ENCODE assay signal across 29 mouse cellular contexts in the genomic region with DNA sequence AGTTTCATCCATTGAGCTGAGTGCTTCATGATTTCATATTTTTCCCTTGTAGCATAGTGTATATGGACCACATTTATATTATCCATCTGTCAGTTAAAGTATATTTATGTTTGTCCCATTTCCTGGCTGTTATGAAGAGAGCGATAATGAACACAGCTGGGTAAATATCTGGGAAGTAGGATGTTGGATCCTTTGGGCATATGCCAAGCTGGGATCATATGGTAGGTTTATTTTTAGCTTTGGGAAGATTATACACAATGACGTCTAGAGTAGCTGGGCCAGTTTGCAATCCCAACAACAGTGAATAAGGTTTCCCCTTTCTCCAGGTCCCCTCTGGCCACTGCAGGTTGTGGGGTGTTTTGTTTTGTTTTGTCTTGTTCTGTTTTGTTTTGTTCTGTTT.
DNase-seq lines count a peak whose midpoint lies in the region; ATAC-seq and TF ChIP-seq lines count a peak whose summit lies in the region.
"Had no signal": no experiment of that assay in that cellular context is flagged by ENCODE, and none has a peak within 500 bp of the region (broad histone marks: within the 10 kb centered on the region; RNA-seq: fewer than 3 reads in every experiment).

No protein-coding gene starts in this region.

- 10% methylated on average over 2 of the region's 2 CpGs for WGBS in heart, embryonic 16.5 days
- WGBS in kidney, postnatal 0 days = 37% methylated on average over 2 of the region's 2 CpGs

- no peaks in the 10 kb centered on the region for H3K9me3 ChIP-seq in heart, embryonic 16.5 days (replicated peaks; ENCODE audit: control insufficient read depth, low read length)
- no peaks in the 10 kb centered on the region for H3K9me3 ChIP-seq in kidney, postnatal 0 days (replicated peaks; ENCODE audit: low read length)
- H3K9me3 ChIP-seq: limb, embryonic 10.5 days; limb, embryonic 15.5 days; liver, embryonic 13.5 days; midbrain, embryonic 13.5 days; neural tube, embryonic 15.5 days had no signal

- H3K4me3 ChIP-seq in heart, embryonic 16.5 days (ENCODE audit: low read length) = no peak overlapping the region
- H3K4me3 ChIP-seq in kidney, postnatal 0 days (replicated peaks; ENCODE audit: low read depth, low read length) = no peak overlapping the region
- H3K4me3 ChIP-seq: gastrocnemius, adult 2 months; limb, embryonic 10.5 days; limb, embryonic 15.5 days; liver, embryonic 13.5 days; midbrain, embryonic 13.5 days; neural tube, embryonic 15.5 days had no signal

- no peaks in the 10 kb centered on the region for H3K27me3 ChIP-seq in heart, embryonic 16.5 days (ENCODE audit: control insufficient read depth, insufficient read depth, low read length)
- H3K27me3 ChIP-seq in kidney, postnatal 0 days (ENCODE audit: insufficient read depth, low read length) = no peaks in the 10 kb centered on the region
- H3K27me3 ChIP-seq: limb, embryonic 15.5 days; liver, embryonic 13.5 days; midbrain, embryonic 13.5 days; neural tube, embryonic 15.5 days had no signal

- no peak for DNase-seq in heart, adult 18-20 months
- peak; percentile 50 for DNase-seq in kidney, postnatal 0 days (ENCODE audit: low spot score)
- no peak for DNase-seq in kidney, postnatal 36 days
- DNase-seq in retina, adult 2 months (ENCODE audit: low read depth, low spot score) = peak; percentile 18
- no peak for DNase-seq in retina, postnatal 1 day
- DNase-seq in gastrocnemius, postnatal 4 days (ENCODE audit: low spot score in 2 of 2) = no peak
- DNase-seq: adrenal gland, adult 2 months; adrenal gland, postnatal 36 days; B cell, adult 2 months; cerebellum, adult 8-10 months; cerebellum, postnatal 25 days; gastrocnemius, adult 2 months; gastrocnemius, postnatal 36 days; kidney, adult 18-20 months; kidney, postnatal 10 days; layer of hippocampus, adult 9-11 months; liver, embryonic 13.5 days; right cerebral cortex, adult 18-20 months; spleen, adult 18-20 months; thymus, postnatal 14 days had no signal

- no peaks in the 10 kb centered on the region; the same call in 1 of the 2 replicates for H3K4me1 ChIP-seq in heart, embryonic 16.5 days (ENCODE audit: control insufficient read depth, insufficient read depth, low read length)
- H3K4me1 ChIP-seq in kidney, postnatal 0 days (replicated peaks; ENCODE audit: insufficient read depth, low read length) = no peaks in the 10 kb centered on the region
- H3K4me1 ChIP-seq: limb, embryonic 10.5 days; limb, embryonic 15.5 days; liver, embryonic 13.5 days; midbrain, embryonic 13.5 days; neural tube, embryonic 15.5 days had no signal

- 0 out of 2 replicates have a peak, but pooled peaks have one; percentile 52 for ATAC-seq in heart, embryonic 16.5 days (replicated peaks; ENCODE audit: extremely low read depth, insufficient read depth, low FRiP score)
- no peak for ATAC-seq in kidney, postnatal 0 days (replicated peaks; ENCODE audit: low FRiP score, low read depth)
- ATAC-seq: activated CD4-positive, CD25-positive, alpha-beta regulatory T cell, adult 4 months; hindbrain, embryonic 16.5 days; lung, postnatal 0 days; midbrain, embryonic 13.5 days had no signal

- H3K36me3 ChIP-seq in heart, embryonic 16.5 days (ENCODE audit: control insufficient read depth, insufficient read depth) = no peaks in the 10 kb centered on the region
- no peaks in the 10 kb centered on the region for H3K36me3 ChIP-seq in kidney, postnatal 0 days (ENCODE audit: insufficient read depth, low read length)
- H3K36me3 ChIP-seq: limb, embryonic 10.5 days; limb, embryonic 15.5 days; liver, embryonic 13.5 days; midbrain, embryonic 13.5 days; neural tube, embryonic 15.5 days had no signal

- H3K9ac ChIP-seq in heart, embryonic 16.5 days (ENCODE audit: low read length) = no peak overlapping the region
- no peak overlapping the region for H3K9ac ChIP-seq in kidney, postnatal 0 days (ENCODE audit: low read depth, low read length)
- H3K9ac ChIP-seq: limb, embryonic 15.5 days; liver, embryonic 13.5 days; midbrain, embryonic 13.5 days; neural tube, embryonic 15.5 days had no signal

- H3K4me2 ChIP-seq in heart, embryonic 16.5 days (ENCODE audit: low read depth, low read length) = no peak overlapping the region
- no peak overlapping the region for H3K4me2 ChIP-seq in kidney, postnatal 0 days (ENCODE audit: low read length)
- H3K4me2 ChIP-seq: limb, embryonic 15.5 days; liver, embryonic 13.5 days; midbrain, embryonic 13.5 days; neural tube, embryonic 15.5 days had no signal

- TF ChIP-seq CTCF in kidney, postnatal 0 days (IDR thresholded peaks at IDR 0.05; ENCODE audit: low read depth) = no peak

- H3K27ac ChIP-seq in heart, embryonic 16.5 days (ENCODE audit: low read length) = no peak overlapping the region
- no peak overlapping the region for H3K27ac ChIP-seq in kidney, postnatal 0 days
- H3K27ac ChIP-seq: gastrocnemius, adult 2 months; limb, embryonic 10.5 days; limb, embryonic 15.5 days; liver, embryonic 13.5 days; macrophage; midbrain, embryonic 13.5 days; neural tube, embryonic 15.5 days had no signal

Comparison
In these comparisons a context has a peak if more than half of its experiments do, and no peak if none do; other contexts are left out.
1. DNase-seq: peak in kidney, postnatal 0 days (single experiment) and retina, adult 2 months (single experiment); none in heart, adult 18-20 months (0 of 2), kidney, postnatal 36 days (0 of 2), retina, postnatal 1 day (single experiment) and gastrocnemius, postnatal 4 days (0 of 2).